Mouse (Mus musculus) olfactory bulb, adult 2 months (tissue): Measurements from ENCODE around the gene Ces1h. TPM values are rescaled to one million over a fixed set of nuclear protein-coding genes. Genes with fewer than 3 reads are reported as not detected.

Source experiments
- H3K27ac ChIP-seq: fragments of 200-500 bp; 2 replicates; pipeline ENCODE4 v1.5.1; 2012; ENCODE audit warnings: low read depth, low read length; ENCODE audit not compliant: insufficient read depth
- H3K4me1 ChIP-seq: fragments of 200-500 bp; 2 replicates; pipeline ENCODE4 v1.6.1; 2012; ENCODE audit warnings: low read length; ENCODE audit not compliant: control insufficient read depth, insufficient read depth
- H3K4me3 ChIP-seq: fragments of 200-500 bp; 2 replicates; pipeline ENCODE4 v1.5.1; 2012; ENCODE audit warnings: mild to moderate bottlenecking, low read depth, low read length, moderate library complexity; ENCODE audit not compliant: insufficient read depth
- CTCF ChIP-seq: fragments of 200-500 bp; IDR thresholded peaks from 2 replicates; pipeline ENCODE4 v1.5.1; 2012; ENCODE audit warnings: low read depth, mild to moderate bottlenecking, low read length, moderate library complexity; ENCODE audit not compliant: insufficient read depth
- POLR2A ChIP-seq: fragments of 200-500 bp; IDR thresholded peaks from 2 replicates; pipeline ENCODE4 v1.6.1; 2012; ENCODE audit warnings: mild to moderate bottlenecking, low read depth, low read length, moderate library complexity; ENCODE audit not compliant: insufficient read depth
- WGBS: fragments of 180-500 bp; shearing (Covaris S2); methylation state at CpG from one replicate; pipeline ENCODE4 v1.1.7; 2018; 5-methylcytosine and 5-hydroxymethylcytosine counted together
- polyA plus RNA-seq: library from polyadenylated mRNA; stranded (reverse); fragments of >200 nt; gene quantifications from 2 replicates; pipeline ENCODE4 v1.2.4, GENCODE M21; 2012; ENCODE audit warnings: low replicate concordance; ENCODE audit not compliant: missing spikeins, insufficient read depth, insufficient read length

Ces1h gene
- polyA plus RNA-seq, 1 experiment = not detected

DNA sequence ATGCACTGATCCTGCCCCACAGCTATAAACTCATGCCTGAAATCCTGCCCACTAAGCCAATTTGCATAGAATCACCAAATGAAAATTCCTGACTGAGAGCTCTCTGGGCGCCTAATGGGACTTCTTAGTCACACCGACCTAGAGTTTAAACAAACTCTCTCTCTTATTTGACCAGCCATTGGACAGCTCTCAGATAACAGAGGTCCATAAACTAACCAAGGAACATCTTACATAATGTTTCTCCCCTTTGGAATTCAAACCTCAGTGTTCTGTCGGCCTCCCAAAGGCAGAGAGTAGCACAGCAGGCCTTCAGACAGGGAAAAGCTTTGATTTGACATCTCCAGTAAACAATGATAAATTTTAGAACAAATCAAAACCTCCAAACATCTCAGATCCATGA lies 42.3 kb downstream of the Ces1h start, which contains the start of gene Ces1g:
Gene Ces1g, minus strand, starts transcription at position 102 of the 400 bp plus-strand sequence.
- no peaks in the 10 kb centered on the region for H3K4me1 ChIP-seq
- no peak within 1 kb of the TSS for H3K4me3 ChIP-seq
- H3K27ac ChIP-seq = no peak within 1 kb of the TSS
- no peak for TF ChIP-seq POLR2A
- no peak for TF ChIP-seq CTCF
- WGBS = 76% methylated on average over 3 of the region's 3 CpGs

DNA sequence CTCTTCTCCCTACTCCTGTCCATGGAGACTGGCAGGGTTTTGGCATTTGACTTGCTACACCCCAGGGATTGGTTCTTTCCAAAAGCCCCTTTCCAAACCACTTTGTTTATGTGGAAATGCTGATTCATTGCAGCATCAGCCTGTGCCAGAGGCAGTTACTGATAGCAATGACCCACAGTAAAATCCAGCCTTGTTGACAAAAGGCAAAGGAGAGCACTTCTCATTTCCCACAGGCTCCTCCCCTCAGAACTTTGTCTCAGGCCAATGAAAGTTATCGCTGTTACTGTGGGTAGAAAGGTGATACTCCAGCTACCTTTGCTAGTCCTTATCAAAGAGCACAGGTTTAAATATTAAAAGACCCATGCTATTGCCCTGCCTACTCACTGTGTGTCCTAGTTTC lies 46.8 kb downstream of the Ces1h start:
- TF ChIP-seq CTCF (no peak), POLR2A (no peak)
- Histone ChIP-seq H3K27ac (no peak overlapping the region), H3K4me1 (no peaks in the 10 kb centered on the region), H3K4me3 (no peak overlapping the region)
- WGBS = 77% methylated on average over 1 of the region's 1 CpGs

DNA sequence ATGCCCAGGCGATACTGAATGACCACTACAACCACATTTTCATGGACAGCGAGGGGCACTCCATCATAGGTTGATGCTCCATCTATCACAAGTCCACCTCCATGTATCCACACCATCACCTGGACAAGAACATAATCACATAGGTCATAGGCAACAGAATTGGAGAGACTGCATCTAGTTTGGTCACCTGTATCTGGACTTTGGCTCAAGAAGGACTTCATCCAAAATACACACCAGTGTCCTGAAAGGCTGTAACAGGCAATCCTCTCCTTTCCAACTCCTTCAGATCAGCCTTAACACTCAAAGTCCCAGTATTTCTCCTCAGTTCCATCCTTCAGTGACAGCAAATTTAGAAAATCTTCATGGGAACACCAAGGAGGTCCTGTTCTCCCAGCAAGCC lies 48.4 kb downstream of the Ces1h start:
- TF ChIP-seq POLR2A = no peak
- Histone ChIP-seq H3K4me1 (no peaks in the 10 kb centered on the region), H3K4me3 (no peak overlapping the region), H3K27ac (no peak overlapping the region)
- 94% methylated on average over 2 of the region's 2 CpGs for WGBS

DNA sequence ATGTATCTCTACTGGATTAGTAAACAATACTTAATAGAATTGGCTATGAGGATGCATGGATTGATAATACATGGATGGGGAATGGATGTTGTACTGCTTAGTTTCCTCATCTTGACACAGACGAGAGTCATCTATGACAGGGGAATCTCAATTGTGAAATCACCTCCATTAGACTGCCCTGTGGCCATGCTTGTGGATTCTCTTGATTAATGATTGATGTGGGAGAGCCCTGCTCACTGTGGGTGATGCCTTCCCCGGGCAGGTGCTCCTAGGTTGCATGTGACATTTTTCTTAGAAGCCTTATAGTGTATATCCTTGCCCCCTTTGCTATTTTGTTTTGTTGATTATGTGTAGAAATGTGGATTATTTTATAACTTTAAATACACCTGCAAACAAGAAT lies 54.4 kb downstream of the Ces1h start:
- no peak for TF ChIP-seq POLR2A
- no peak for TF ChIP-seq CTCF
- Histone ChIP-seq H3K4me1 (no peaks in the 10 kb centered on the region), H3K4me3 (no peak overlapping the region), H3K27ac (no peak overlapping the region)
- WGBS = 87% methylated on average over 2 of the region's 2 CpGs

DNA sequence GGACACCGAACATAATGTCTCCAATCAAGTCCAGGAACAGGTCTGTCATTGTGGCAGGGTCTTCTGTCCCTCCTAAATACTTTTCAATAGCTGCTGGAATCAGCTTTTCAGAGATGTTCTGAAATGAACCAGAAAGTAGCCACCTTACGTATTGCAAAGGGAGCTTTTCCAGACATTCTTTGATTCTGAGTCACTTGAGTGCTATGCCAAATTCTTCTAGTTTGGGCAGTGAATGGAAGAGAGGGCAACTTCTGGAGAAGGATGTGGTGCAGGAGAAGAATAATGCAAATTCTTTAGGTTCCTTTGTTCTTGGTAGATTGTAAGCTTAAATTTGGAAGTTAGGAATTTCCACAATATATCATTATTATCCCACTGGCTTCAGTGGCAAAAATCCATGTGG lies 62.5 kb downstream of the Ces1h start:
- Histone ChIP-seq H3K4me3 (no peak overlapping the region), H3K27ac (no peak overlapping the region), H3K4me1 (no peaks in the 10 kb centered on the region)
- 83% methylated on average over 2 of the region's 2 CpGs for WGBS
- TF ChIP-seq POLR2A (no peak), CTCF (no peak)

DNA sequence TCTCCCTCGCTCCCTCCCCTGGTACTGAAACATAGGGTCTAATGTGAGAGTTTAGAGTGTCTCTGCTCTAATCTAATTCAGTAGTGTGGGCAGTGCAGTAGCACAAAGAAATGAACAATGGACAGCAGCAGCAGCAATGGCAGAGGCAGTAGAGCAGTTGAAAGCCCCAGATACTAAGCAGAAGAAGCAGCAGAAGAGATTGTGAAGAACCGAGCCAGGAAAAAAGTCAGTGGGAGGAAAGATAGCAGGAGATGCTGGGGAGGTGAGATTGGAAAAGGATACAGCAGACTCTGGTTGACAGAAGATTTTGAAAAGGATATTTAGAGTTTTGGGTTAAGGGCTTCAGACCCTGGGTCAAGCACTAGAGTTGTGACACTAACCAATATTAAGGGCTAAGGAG lies 64.0 kb downstream of the Ces1h start:
- Histone ChIP-seq H3K4me1 (no peaks in the 10 kb centered on the region), H3K27ac (no peak overlapping the region), H3K4me3 (no peak overlapping the region)
- TF ChIP-seq CTCF (no peak), POLR2A (no peak)
- 81% methylated on average over 2 of the region's 2 CpGs for WGBS

Other genes starting within 250 kb of the Ces1h start
- not detected in 2 replicates for gene Ces1c, start 248.4 kb downstream of the Ces1h start, polyA plus RNA-seq
- gene Ces1d, start 181.9 kb downstream of the Ces1h start, polyA plus RNA-seq = not detected in 2 replicates
- gene Ces1e, start 150.1 kb downstream of the Ces1h start, polyA plus RNA-seq = not detected in 2 replicates
- not detected in 2 replicates for gene Ces1f, start 100.0 kb downstream of the Ces1h start, polyA plus RNA-seq
- gene Ces1g, start 42.4 kb downstream of the Ces1h start, polyA plus RNA-seq = not detected in 2 replicates
- not detected in 2 replicates for gene Ces5a, start 156.1 kb upstream of the Ces1h start, polyA plus RNA-seq